ENCODE assay signal across 8 mouse cellular contexts in the genomic region with DNA sequence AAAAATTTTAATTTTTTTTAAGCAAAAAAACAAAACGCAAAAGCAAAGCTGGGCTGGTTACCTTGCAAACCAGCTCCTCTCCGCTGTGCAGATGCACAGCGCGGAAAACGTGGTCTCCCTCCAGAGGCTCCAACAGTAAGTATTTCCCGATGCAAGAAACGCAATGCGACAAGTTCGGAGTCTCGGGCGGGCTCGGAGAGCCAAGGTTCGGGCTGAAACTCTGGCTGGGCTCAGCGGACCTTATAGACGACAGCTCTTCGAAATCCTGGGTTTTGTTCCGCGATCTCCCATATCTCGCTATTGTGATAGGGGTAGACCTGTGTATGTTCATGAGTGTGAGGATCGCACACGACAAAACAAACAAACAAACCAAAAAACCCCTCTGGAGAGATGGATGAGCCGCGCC. TPM values are rescaled to one million over a fixed set of nuclear protein-coding genes. Genes with fewer than 3 reads are reported as not detected.
DNase-seq lines count a peak whose midpoint lies in the region; ATAC-seq and TF ChIP-seq lines count a peak whose summit lies in the region.

No protein-coding gene starts in this region.

- under 1% methylated on average over 23 of the region's 23 CpGs for whole genome bisulfite sequencing in spleen, adult 2 months
- under 1% methylated on average over 23 of the region's 23 CpGs for WGBS in liver, embryonic 16.5 days (ENCODE audit: insufficient replicate concordance)
- WGBS in neural tube, embryonic 15.5 days = under 1% methylated on average over 23 of the region's 23 CpGs

- peak overlapping the region; percentile 94 for H3K4me3 ChIP-seq in spleen, adult 2 months (ENCODE audit: extremely low read depth, insufficient read depth, insufficient read length)
- peak overlapping the region; percentile 56 for H3K4me3 ChIP-seq in bone marrow macrophage, adult 2 months (ENCODE audit: insufficient read depth, low read length)
- H3K4me3 ChIP-seq in liver, embryonic 16.5 days (ENCODE audit: low read depth, low read length) = peak overlapping the region; percentile 65
- peak overlapping the region; percentile 87 for H3K4me3 ChIP-seq in neural tube, embryonic 15.5 days (replicated peaks)

- intact Hi-C loops in gastrocnemius, postnatal 14 days (cut with DNase I; ENCODE audit: low total_unique reads) = loop anchor here (5.0 kb wide), 1 partner anchor 697 kb away; no protein-coding TSS in a partner anchor

- peak overlapping the region; percentile 64 for H3K9ac ChIP-seq in liver, embryonic 16.5 days (ENCODE audit: low read depth, low read length)
- H3K9ac ChIP-seq in neural tube, embryonic 15.5 days (replicated peaks) = peak overlapping the region; percentile 100

- no peak for DNase-seq in spleen, adult 2 months (ENCODE audit: low read depth in 1 of 2, low spot score in 2 of 2)
- DNase-seq in spleen, postnatal 4 days (ENCODE audit: low spot score in 2 of 2) = no peak
- peak; percentile 42 for DNase-seq in gastrocnemius, postnatal 14 days
- peak; percentile 69 for DNase-seq in kidney, adult 18-20 months

- H3K27me3 ChIP-seq in spleen, adult 2 months (ENCODE audit: control insufficient read depth, insufficient read depth, low read length) = no peaks in the 10 kb centered on the region
- H3K27me3 ChIP-seq in liver, embryonic 16.5 days (ENCODE audit: control insufficient read depth, insufficient read depth, low read depth, low read length) = peaks cover 31% of the 10 kb centered on the region
- no peaks in the 10 kb centered on the region for H3K27me3 ChIP-seq in neural tube, embryonic 15.5 days (replicated peaks)

- H3K9me3 ChIP-seq in liver, embryonic 16.5 days (replicated peaks; ENCODE audit: control insufficient read depth, low read length) = no peaks in the 10 kb centered on the region
- H3K9me3 ChIP-seq in neural tube, embryonic 15.5 days (replicated peaks) = no peaks in the 10 kb centered on the region

- no peak for TF ChIP-seq CTCF in spleen, adult 2 months (IDR thresholded peaks at IDR 0.05; ENCODE audit: extremely low read depth, insufficient read depth, insufficient read length, insufficient replicate concordance)
- TF ChIP-seq CTCF in bone marrow macrophage, adult 2 months (IDR thresholded peaks at IDR 0.05; ENCODE audit: low read depth, low read length) = no peak

- TF ChIP-seq POLR2A in spleen, adult 2 months (IDR thresholded peaks at IDR 0.05; ENCODE audit: low read depth, low read length) = no peak
- no peak for TF ChIP-seq POLR2A in bone marrow macrophage, adult 2 months (IDR thresholded peaks at IDR 0.05; ENCODE audit: borderline replicate concordance, low read depth, low read length)

- peak overlapping the region; percentile 97 for H3K27ac ChIP-seq in spleen, adult 2 months (ENCODE audit: insufficient read depth, low read length)
- H3K27ac ChIP-seq in bone marrow macrophage, adult 2 months (ENCODE audit: insufficient read depth, low read depth, low read length) = no peak overlapping the region
- no peak overlapping the region for H3K27ac ChIP-seq in liver, embryonic 16.5 days (ENCODE audit: low read length)
- peak overlapping the region; percentile 97 for H3K27ac ChIP-seq in neural tube, embryonic 15.5 days (replicated peaks)

- peaks cover 13% of the 10 kb centered on the region; the same call in 1 of the 2 replicates for H3K4me1 ChIP-seq in spleen, adult 2 months (ENCODE audit: control insufficient read depth, insufficient read depth, insufficient read length)
- H3K4me1 ChIP-seq in bone marrow macrophage, adult 2 months (ENCODE audit: control insufficient read depth, insufficient read depth, low read length) = peaks cover 3% of the 10 kb centered on the region; the same call in 1 of the 2 replicates
- peaks cover 3% of the 10 kb centered on the region for H3K4me1 ChIP-seq in liver, embryonic 16.5 days (ENCODE audit: control insufficient read depth, low read depth, low read length)
- peaks cover 25% of the 10 kb centered on the region for H3K4me1 ChIP-seq in neural tube, embryonic 15.5 days

- H3K36me3 ChIP-seq in spleen, adult 2 months (ENCODE audit: control insufficient read depth, insufficient read depth, low read length) = no peaks in the 10 kb centered on the region
- H3K36me3 ChIP-seq in liver, embryonic 16.5 days (ENCODE audit: control insufficient read depth, insufficient read depth) = no peaks in the 10 kb centered on the region
- no peaks in the 10 kb centered on the region for H3K36me3 ChIP-seq in neural tube, embryonic 15.5 days

- H3K4me2 ChIP-seq in liver, embryonic 16.5 days (ENCODE audit: low read depth, low read length) = peak overlapping the region; percentile 85
- H3K4me2 ChIP-seq in neural tube, embryonic 15.5 days = peak overlapping the region; percentile 67

- ATAC-seq in liver, embryonic 16.5 days (ENCODE audit: low read depth) = no peak
- peak; percentile 7; the same call in 1 of the 2 replicates for ATAC-seq in neural tube, embryonic 15.5 days (ENCODE audit: low FRiP score)
- ATAC-seq in megakaryocyte progenitor cell, adult 5-6 weeks (replicated peaks; ENCODE audit: poor library complexity) = no peak

RNA-seq across cellular contexts. Expression of a gene that starts 1.5 kb away (rescaled TPM):
- 19.0 and 28.4 TPM in 2 replicates for polyA plus RNA-seq in spleen, adult 2 months (2012; rRNA removed)
- 0.54 TPM in 1 of 2 replicates, not detected in the other for polyA plus RNA-seq in bone marrow macrophage, adult 2 months (2012; ENCODE audit: insufficient read depth, insufficient read length, missing spikeins)
- total RNA-seq in gastrocnemius, postnatal 14 days (2021) = 10 to 100 TPM; 14.2 to 23.0 TPM
- polyA plus RNA-seq in liver, embryonic 16.5 days (2015; fragmentation: Nextera tagmentation; extraction: Ambion mirVana) = 2.3 TPM in 2 replicates
- polyA plus RNA-seq in neural tube, embryonic 15.5 days (2015; fragmentation: Nextera tagmentation; extraction: Ambion mirVana) = 119 and 134 TPM in 2 replicates
- 3.2 and 7.5 TPM in 2 replicates for total RNA-seq in megakaryocyte progenitor cell, adult 5-6 weeks (2015)
- total RNA-seq in megakaryocyte progenitor cell, adult 5-6 weeks (2017) = 4.1 and 8.0 TPM in 2 replicates

Comparison
In these comparisons a context has a peak if more than half of its experiments do, and no peak if none do; other contexts are left out.
1. DNase-seq: peak in gastrocnemius, postnatal 14 days (single experiment) and kidney, adult 18-20 months (single experiment); none in spleen, adult 2 months (0 of 2) and spleen, postnatal 4 days (0 of 2).
2. H3K27ac ChIP-seq: peak in spleen, adult 2 months (single experiment) and neural tube, embryonic 15.5 days (single experiment); none in bone marrow macrophage, adult 2 months (single experiment) and liver, embryonic 16.5 days (single experiment).
3. Peak in every context shown above with its lines, with median percentiles within 50 percentile points of each other: H3K4me3 ChIP-seq.